Mouse (Mus musculus) neural tube, embryonic 13.5 days (tissue): ENCODE measurements around the gene Lsm11. TPM values are rescaled to one million over a fixed set of nuclear protein-coding genes. Genes with fewer than 3 reads are reported as not detected.

Experiments
- ATAC-seq: fragments of 200-750 bp; cut with Nextera tagmentation; 2 replicates; pipeline ENCODE4 v1.8.0; 2017; ENCODE audit warnings: low read depth, mild to moderate bottlenecking, moderate TSS enrichment, moderate library complexity
- H3K27ac ChIP-seq: fragments of 300-500 bp; sonication (generic); replicated peaks from 2 replicates; pipeline ENCODE4 v1.5.1; 2015; ENCODE audit warnings: moderate library complexity, mild to moderate bottlenecking, inconsistent platforms
- H3K27me3 ChIP-seq: fragments of 300-500 bp; sonication (generic); 2 replicates; pipeline ENCODE4 v1.6.1; 2015; ENCODE audit warnings: mild to moderate bottlenecking, inconsistent platforms
- H3K36me3 ChIP-seq: fragments of 300-500 bp; sonication (generic); 2 replicates; pipeline ENCODE4 v1.6.1; 2015; ENCODE audit warnings: mild to moderate bottlenecking, inconsistent platforms
- H3K4me1 ChIP-seq: fragments of 300-500 bp; sonication (generic); replicated peaks from 2 replicates; pipeline ENCODE4 v1.6.1; 2015; ENCODE audit warnings: inconsistent platforms
- H3K4me2 ChIP-seq: fragments of 300-500 bp; sonication (generic); 2 replicates; pipeline ENCODE4 v1.6.1; 2015; ENCODE audit warnings: inconsistent platforms, mild to moderate bottlenecking, moderate library complexity
- H3K4me3 ChIP-seq: fragments of 300-500 bp; sonication (generic); 2 replicates; pipeline ENCODE4 v1.5.1; 2015; ENCODE audit warnings: mild to moderate bottlenecking, inconsistent platforms
- H3K9ac ChIP-seq: fragments of 300-500 bp; sonication (generic); 2 replicates; pipeline ENCODE4 v1.6.1; 2015; ENCODE audit warnings: moderate library complexity, mild to moderate bottlenecking, inconsistent platforms
- H3K9me3 ChIP-seq: fragments of 300-500 bp; sonication (generic); 2 replicates; pipeline ENCODE4 v1.6.1; 2016; ENCODE audit warnings: inconsistent platforms
- WGBS: fragments of 180-500 bp; shearing (Covaris S2); methylation state at CpG from one replicate; pipeline ENCODE4 v1.1.7; 2015; 5-methylcytosine and 5-hydroxymethylcytosine counted together
- polyA plus RNA-seq: library from polyadenylated mRNA; unstranded; fragments of >200 nt; fragmentation: Nextera tagmentation; extraction: Ambion mirVana; gene quantifications from 2 replicates; pipeline ENCODE4 v1.2.1, GENCODE M21; 2015

The Lsm11 gene
- polyA plus RNA-seq, 1 experiment from 2014 or later, result 15.1 TPM

GRCm38 (mm10) chr11:45925436-45925835 is 19.3 kb downstream of the Lsm11 start:
- Histone ChIP-seq H3K36me3 (peaks cover 20% of the 10 kb centered on the region), H3K4me3 (no peak overlapping the region), H3K9ac (no peak overlapping the region), H3K4me1 (peaks cover 36% of the 10 kb centered on the region), H3K27me3 (no peaks in the 10 kb centered on the region), H3K4me2 (no peak overlapping the region), H3K27ac (peak overlapping the region; percentile 46), H3K9me3 (no peaks in the 10 kb centered on the region)
- ATAC-seq, result no peak
- 32% methylated on average over 6 of the region's 6 CpGs for WGBS

- peak overlapping the region; percentile 91 for H3K27ac ChIP-seq
- ATAC-seq, result peak; percentile 52
- WGBS, result 4% methylated on average over 10 of the region's 10 CpGs
- no peaks in the 10 kb centered on the region for H3K36me3 ChIP-seq
- H3K4me1 ChIP-seq, result peaks cover 40% of the 10 kb centered on the region
- peak overlapping the region; percentile 53 for H3K9ac ChIP-seq
- peak overlapping the region; percentile 45 for H3K4me2 ChIP-seq
- no peaks in the 10 kb centered on the region for H3K9me3 ChIP-seq
- no peak overlapping the region for H3K4me3 ChIP-seq
- H3K27me3 ChIP-seq, result no peaks in the 10 kb centered on the region
Measured at GRCm38 (mm10) chr11:45921480-45921898, 23.2 kb downstream of the Lsm11 start.

GRCm38 (mm10) chr11:45921026-45921425 is 23.7 kb downstream of the Lsm11 start:
- Histone ChIP-seq H3K4me1 (peaks cover 38% of the 10 kb centered on the region), H3K9me3 (no peaks in the 10 kb centered on the region), H3K27ac (peak overlapping the region; percentile 91), H3K36me3 (no peaks in the 10 kb centered on the region), H3K27me3 (no peaks in the 10 kb centered on the region), H3K4me2 (peak overlapping the region; percentile 45), H3K4me3 (no peak overlapping the region), H3K9ac (peak overlapping the region; percentile 53)
- ATAC-seq, result no peak
- 36% methylated on average over 8 of the region's 8 CpGs for WGBS

GRCm38 (mm10) chr11:45918836-45919235 is 25.9 kb downstream of the Lsm11 start:
- Histone ChIP-seq H3K9ac (no peak overlapping the region), H3K9me3 (no peaks in the 10 kb centered on the region), H3K36me3 (no peaks in the 10 kb centered on the region), H3K27ac (0 out of 2 replicates have a peak overlapping the region, but pooled peaks have one; percentile 5), H3K4me1 (peaks cover 28% of the 10 kb centered on the region), H3K27me3 (no peaks in the 10 kb centered on the region), H3K4me2 (no peak overlapping the region), H3K4me3 (no peak overlapping the region)
- 64% methylated on average over 4 of the region's 4 CpGs for WGBS
- no peak for ATAC-seq

GRCm38 (mm10) chr11:45918018-45918417 is 26.7 kb downstream of the Lsm11 start:
- WGBS, result 95% methylated on average over 6 of the region's 6 CpGs
- H3K27me3 ChIP-seq, result no peaks in the 10 kb centered on the region

GRCm38 (mm10) chr11:45916196-45916595 is 28.5 kb downstream of the Lsm11 start:
- WGBS, result 82% methylated on average over 10 of the region's 10 CpGs
- H3K4me1 ChIP-seq, result peaks cover 18% of the 10 kb centered on the region
- H3K4me2 ChIP-seq, result no peak overlapping the region
- no peaks in the 10 kb centered on the region for H3K9me3 ChIP-seq
- H3K27me3 ChIP-seq, result no peaks in the 10 kb centered on the region
- no peak overlapping the region for H3K9ac ChIP-seq
- no peak overlapping the region for H3K4me3 ChIP-seq
- peaks cover 11% of the 10 kb centered on the region for H3K36me3 ChIP-seq
- no peak for ATAC-seq
- H3K27ac ChIP-seq, result 0 out of 2 replicates have a peak overlapping the region, but pooled peaks have one; percentile 14

More at GRCm38 (mm10) chr11:45918018-45918417, 26.7 kb downstream of the Lsm11 start:
- no peak for ATAC-seq
- Histone ChIP-seq H3K4me1 (peaks cover 28% of the 10 kb centered on the region), H3K27ac (no peak overlapping the region), H3K9me3 (no peaks in the 10 kb centered on the region), H3K9ac (no peak overlapping the region), H3K4me2 (no peak overlapping the region), H3K4me3 (no peak overlapping the region), H3K36me3 (no peaks in the 10 kb centered on the region)

GRCm38 (mm10) chr11:45910701-45911100 is 34.0 kb downstream of the Lsm11 start:
- ATAC-seq, result peak; percentile 63; the same call in 1 of the 2 replicates
- H3K9ac ChIP-seq, result no peak overlapping the region
- H3K4me1 ChIP-seq, result peaks cover 7% of the 10 kb centered on the region; the same call in 1 of the 2 replicates
- peaks cover 54% of the 10 kb centered on the region for H3K36me3 ChIP-seq
- WGBS, result 71% methylated on average over 5 of the region's 5 CpGs
- H3K9me3 ChIP-seq, result no peaks in the 10 kb centered on the region
- no peak overlapping the region for H3K4me3 ChIP-seq
- no peak overlapping the region for H3K27ac ChIP-seq
- no peak overlapping the region for H3K4me2 ChIP-seq
- no peaks in the 10 kb centered on the region for H3K27me3 ChIP-seq

- Histone ChIP-seq H3K9ac (no peak overlapping the region), H3K9me3 (no peaks in the 10 kb centered on the region), H3K36me3 (peaks cover 59% of the 10 kb centered on the region), H3K4me1 (0 out of 2 replicates have a peak, but pooled peaks cover 7% of the 10 kb centered on the region), H3K4me3 (no peak overlapping the region), H3K27ac (no peak overlapping the region), H3K4me2 (no peak overlapping the region), H3K27me3 (no peaks in the 10 kb centered on the region)
- 97% methylated on average over 7 of the region's 7 CpGs for WGBS
- no peak for ATAC-seq
Measured at GRCm38 (mm10) chr11:45908894-45909293, 35.8 kb downstream of the Lsm11 start.

- no peak for ATAC-seq
- Histone ChIP-seq H3K27ac (no peak overlapping the region), H3K4me2 (no peak overlapping the region), H3K9ac (no peak overlapping the region), H3K4me1 (0 out of 2 replicates have a peak, but pooled peaks cover 7% of the 10 kb centered on the region), H3K4me3 (no peak overlapping the region), H3K36me3 (peaks cover 67% of the 10 kb centered on the region), H3K27me3 (no peaks in the 10 kb centered on the region), H3K9me3 (no peaks in the 10 kb centered on the region)
- WGBS, result 94% methylated on average over 7 of the region's 7 CpGs
Measured at GRCm38 (mm10) chr11:45908070-45908469, 36.7 kb downstream of the Lsm11 start.

GRCm38 (mm10) chr11:45907301-45907700 is 37.4 kb downstream of the Lsm11 start:
- Histone ChIP-seq H3K4me3 (no peak overlapping the region), H3K9ac (no peak overlapping the region), H3K27ac (no peak overlapping the region), H3K4me1 (0 out of 2 replicates have a peak, but pooled peaks cover 7% of the 10 kb centered on the region), H3K36me3 (peaks cover 71% of the 10 kb centered on the region), H3K27me3 (no peaks in the 10 kb centered on the region), H3K4me2 (no peak overlapping the region), H3K9me3 (no peaks in the 10 kb centered on the region)
- no peak for ATAC-seq
- WGBS, result 82% methylated on average over 5 of the region's 5 CpGs

- H3K36me3 ChIP-seq, result peaks cover 65% of the 10 kb centered on the region
- 94% methylated on average over 8 of the region's 8 CpGs for WGBS
- H3K9me3 ChIP-seq, result no peaks in the 10 kb centered on the region
Measured at GRCm38 (mm10) chr11:45906109-45906786, 38.5 kb downstream of the Lsm11 start.

GRCm38 (mm10) chr11:45900233-45901015 is 44.3 kb downstream of the Lsm11 start:
- Histone ChIP-seq H3K9ac (no peak overlapping the region), H3K27ac (peak overlapping the region; percentile 35), H3K36me3 (peaks cover 30% of the 10 kb centered on the region), H3K4me1 (peaks cover 20% of the 10 kb centered on the region; the same call in 1 of the 2 replicates), H3K27me3 (no peaks in the 10 kb centered on the region), H3K9me3 (no peaks in the 10 kb centered on the region), H3K4me3 (no peak overlapping the region), H3K4me2 (no peak overlapping the region)
- 59% methylated on average over 11 of the region's 11 CpGs for WGBS
- ATAC-seq, result peak; percentile 88

More at GRCm38 (mm10) chr11:45906109-45906786, 38.5 kb downstream of the Lsm11 start:
- Histone ChIP-seq H3K27me3 (no peaks in the 10 kb centered on the region), H3K4me3 (no peak overlapping the region), H3K27ac (no peak overlapping the region), H3K4me2 (no peak overlapping the region), H3K9ac (no peak overlapping the region), H3K4me1 (0 out of 2 replicates have a peak, but pooled peaks cover 5% of the 10 kb centered on the region)
- ATAC-seq, result no peak
